Mouse (Mus musculus) embryonic facial prominence, embryonic 12.5 days (tissue): ENCODE data around the gene Ptprs. TPM values are rescaled to one million over a fixed set of nuclear protein-coding genes. Genes with fewer than 3 reads are reported as not detected.

ENCODE experiments used
- ATAC-seq: fragments of 200-750 bp; cut with Nextera tagmentation; 2 replicates; pipeline ENCODE4 v1.8.0; 2017; ENCODE audit not compliant: insufficient number of reproducible peaks, insufficient read depth, low FRiP score, low TSS enrichment
- H3K27ac ChIP-seq: fragments of 300-500 bp; sonication (generic); 2 replicates; pipeline ENCODE4 v1.5.1; 2016; ENCODE audit warnings: mild to moderate bottlenecking
- H3K27me3 ChIP-seq: fragments of 300-500 bp; sonication (generic); 2 replicates; pipeline ENCODE4 v1.6.1; 2016; ENCODE audit warnings: mild to moderate bottlenecking, moderate library complexity
- H3K36me3 ChIP-seq: fragments of 300-500 bp; sonication (generic); 2 replicates; pipeline ENCODE4 v1.6.1; 2016; ENCODE audit warnings: mild to moderate bottlenecking
- H3K4me1 ChIP-seq: fragments of 300-500 bp; sonication (generic); 2 replicates; pipeline ENCODE4 v1.6.1; 2016
- H3K4me2 ChIP-seq: fragments of 300-500 bp; sonication (generic); replicated peaks from 2 replicates; pipeline ENCODE4 v1.6.1; 2016; ENCODE audit warnings: mild to moderate bottlenecking, moderate library complexity
- H3K4me3 ChIP-seq: fragments of 300-500 bp; sonication (generic); 2 replicates; pipeline ENCODE4 v1.5.1; 2016; ENCODE audit warnings: mild to moderate bottlenecking
- H3K9ac ChIP-seq: fragments of 300-500 bp; sonication (generic); 2 replicates; pipeline ENCODE4 v1.6.1; 2016; ENCODE audit warnings: mild to moderate bottlenecking, moderate library complexity
- H3K9me3 ChIP-seq: fragments of 300-500 bp; sonication (generic); 2 replicates; pipeline ENCODE4 v1.6.1; 2016; ENCODE audit warnings: mild to moderate bottlenecking, moderate library complexity
- WGBS: fragments of 180-500 bp; shearing (Covaris S2); methylation state at CpG from one replicate; pipeline ENCODE4 v1.1.7; 2016; 5-methylcytosine and 5-hydroxymethylcytosine counted together
- polyA plus RNA-seq: library from polyadenylated mRNA; unstranded; fragments of >200 nt; fragmentation: Nextera tagmentation; extraction: Ambion mirVana; gene quantifications from 2 replicates; pipeline ENCODE4 v1.2.1, GENCODE M21; 2016

Gene Ptprs
- 158 and 167 TPM in 2 replicates for polyA plus RNA-seq

DNA sequence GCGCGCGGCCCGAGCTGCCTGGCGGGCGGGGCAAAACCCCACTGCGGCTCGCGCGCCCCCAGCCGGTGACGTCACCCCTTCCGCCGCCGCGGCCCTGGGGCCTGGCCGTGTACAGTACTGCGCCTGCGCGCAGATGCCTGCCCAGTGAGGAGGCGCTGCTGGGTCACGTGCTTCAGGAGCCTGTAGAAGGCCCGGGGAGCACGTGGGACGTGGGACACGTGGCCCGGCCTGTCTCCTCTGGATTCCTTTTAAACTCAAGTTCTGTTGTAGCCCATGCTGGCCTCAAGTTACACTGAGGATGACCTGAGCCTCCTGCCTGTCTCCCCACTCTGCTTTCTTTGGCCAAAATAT, at the start of gene Ptprs:
Gene Ptprs, minus strand, starts transcription at position 82 of the 351 bp plus-strand sequence.
- peaks cover 41% of the 10 kb centered on the region for H3K27me3 ChIP-seq
- H3K9me3 ChIP-seq, result no peaks in the 10 kb centered on the region
- H3K4me3 ChIP-seq, result peak within 1 kb of the TSS; percentile 87
- H3K4me2 ChIP-seq, result peak within 1 kb of the TSS; percentile 97
- peaks cover 34% of the 10 kb centered on the region for H3K4me1 ChIP-seq
- no peaks in the 10 kb centered on the region for H3K36me3 ChIP-seq
- 0% methylated on average over 27 of the region's 27 CpGs for WGBS
- peak within 1 kb of the TSS; percentile 87 for H3K9ac ChIP-seq
- peak within 1 kb of the TSS; percentile 84 for H3K27ac ChIP-seq
- peak; percentile 63 for ATAC-seq

DNA sequence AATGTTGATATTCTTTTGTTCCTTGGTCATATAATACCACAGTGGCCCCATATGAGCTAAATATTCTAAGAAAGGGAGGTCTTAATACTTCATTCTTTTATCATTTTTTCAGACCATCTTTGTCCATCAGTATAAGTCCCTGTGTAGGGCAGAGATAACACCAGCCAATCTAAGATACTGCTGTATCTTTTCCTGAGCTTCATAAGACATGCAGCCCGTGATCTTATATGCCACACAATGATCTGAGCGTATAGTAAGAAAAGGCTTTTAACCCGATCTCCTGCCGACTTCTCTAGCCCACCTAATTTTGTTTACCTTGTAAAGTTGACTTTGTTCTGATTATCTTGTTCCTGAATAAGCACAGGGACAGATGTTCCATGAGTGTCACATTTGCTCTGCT, 48.7 kb upstream of the Ptprs start:
- Histone ChIP-seq H3K4me3 (no peak overlapping the region), H3K9me3 (no peaks in the 10 kb centered on the region), H3K27ac (no peak overlapping the region), H3K9ac (no peak overlapping the region), H3K4me1 (no peaks in the 10 kb centered on the region), H3K27me3 (no peaks in the 10 kb centered on the region; the same call in 1 of the 2 replicates), H3K4me2 (no peak overlapping the region), H3K36me3 (no peaks in the 10 kb centered on the region)
- WGBS, result 70% methylated on average over 4 of the region's 4 CpGs
- ATAC-seq, result no peak

DNA sequence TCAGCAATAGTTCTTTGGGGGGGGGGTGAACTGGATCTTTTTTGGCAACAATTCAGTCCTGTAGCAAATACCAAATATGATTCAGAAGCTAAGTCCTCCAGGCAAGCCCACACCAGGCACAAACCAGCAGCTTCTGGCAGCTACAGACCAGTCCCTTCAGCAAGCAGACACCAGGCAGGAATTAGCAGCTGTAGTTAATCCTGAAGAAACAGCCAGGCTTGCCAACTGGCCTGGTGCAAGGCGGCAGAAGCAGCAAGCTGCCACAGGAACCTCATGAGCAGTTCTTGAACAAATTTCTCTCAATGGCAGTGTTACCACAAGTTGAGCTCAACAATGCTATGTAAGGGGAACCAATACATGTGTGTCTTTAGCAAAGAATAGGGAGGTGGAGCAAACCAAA, 46.5 kb upstream of the Ptprs start:
- no peaks in the 10 kb centered on the region for H3K4me1 ChIP-seq
- ATAC-seq, result no peak
- no peaks in the 10 kb centered on the region; the same call in 1 of the 2 replicates for H3K27me3 ChIP-seq
- no peak overlapping the region for H3K4me2 ChIP-seq
- no peak overlapping the region for H3K4me3 ChIP-seq
- H3K27ac ChIP-seq, result no peak overlapping the region
- H3K36me3 ChIP-seq, result no peaks in the 10 kb centered on the region
- H3K9ac ChIP-seq, result no peak overlapping the region
- no peaks in the 10 kb centered on the region for H3K9me3 ChIP-seq
- 48% methylated on average over 1 of the region's 1 CpGs for WGBS

DNA sequence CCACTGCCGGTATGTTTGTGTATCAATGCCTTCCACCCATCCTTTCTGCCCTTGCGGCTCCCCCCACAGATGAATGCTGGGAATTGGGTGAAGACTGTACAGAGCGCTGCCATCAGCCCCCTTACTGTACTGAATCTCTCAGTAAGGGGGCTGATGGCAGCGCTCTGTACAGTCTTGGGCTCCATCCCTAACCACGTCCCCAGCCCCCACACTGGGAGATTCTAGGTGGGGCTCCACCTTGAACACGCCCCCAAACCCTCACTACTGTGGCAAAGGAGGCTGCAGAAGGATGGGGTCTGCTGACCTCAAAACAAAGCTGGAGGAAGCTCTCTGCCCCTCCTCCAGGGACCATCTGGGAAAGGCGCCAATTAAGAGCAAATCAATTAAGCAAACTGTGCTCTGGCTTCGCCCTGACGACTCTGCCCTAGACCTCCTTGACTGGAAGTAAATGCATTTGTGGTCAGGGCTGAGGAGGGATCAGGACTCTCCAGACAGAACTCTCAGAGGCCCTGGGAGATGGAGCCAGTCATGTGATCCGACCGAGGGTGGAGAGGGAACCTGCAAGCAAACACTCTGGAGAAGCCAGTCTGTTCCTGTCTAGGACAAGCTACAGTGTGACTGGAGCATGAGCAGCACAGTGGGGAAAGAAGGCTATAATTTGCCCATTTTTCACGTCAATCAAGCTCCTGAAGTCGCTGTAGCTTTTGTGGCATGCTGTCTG, 39.6 kb upstream of the Ptprs start:
- Histone ChIP-seq H3K4me1 (peaks cover 20% of the 10 kb centered on the region), H3K9me3 (no peaks in the 10 kb centered on the region), H3K4me2 (peak overlapping the region; percentile 38), H3K27ac (peak overlapping the region; percentile 54; the same call in 1 of the 2 replicates), H3K4me3 (no peak overlapping the region), H3K36me3 (no peaks in the 10 kb centered on the region), H3K27me3 (peaks cover 46% of the 10 kb centered on the region), H3K9ac (0 out of 2 replicates have a peak overlapping the region, but pooled peaks have one; percentile 12)
- peak; percentile 75 for ATAC-seq
- 10% methylated on average over 13 of the region's 13 CpGs for WGBS

DNA sequence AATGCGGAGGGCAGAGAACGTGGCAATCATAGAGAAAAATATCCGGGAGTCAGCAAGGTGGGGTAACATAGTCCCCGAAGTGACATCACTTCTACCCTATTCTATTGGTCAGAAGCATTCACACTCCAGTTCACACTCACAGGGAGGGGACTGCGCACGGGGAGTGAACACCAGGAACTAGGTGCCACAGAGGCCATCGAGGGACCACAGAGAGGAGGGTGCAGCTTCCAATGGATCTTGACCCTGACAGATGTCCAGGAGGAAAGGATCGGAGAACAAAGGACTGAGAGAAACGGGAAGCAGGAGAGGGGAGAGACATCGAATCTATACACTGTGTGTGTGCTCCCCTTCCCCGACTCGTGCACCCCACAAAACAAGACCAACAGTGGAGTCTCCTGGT, 38.6 kb upstream of the Ptprs start:
- H3K4me2 ChIP-seq, result no peak overlapping the region
- ATAC-seq, result no peak
- 52% methylated on average over 12 of the region's 12 CpGs for WGBS
- peaks cover 22% of the 10 kb centered on the region for H3K4me1 ChIP-seq
- no peak overlapping the region for H3K9ac ChIP-seq
- no peak overlapping the region for H3K4me3 ChIP-seq
- H3K9me3 ChIP-seq, result no peaks in the 10 kb centered on the region
- H3K27ac ChIP-seq, result no peak overlapping the region
- peaks cover 55% of the 10 kb centered on the region for H3K27me3 ChIP-seq
- H3K36me3 ChIP-seq, result no peaks in the 10 kb centered on the region

DNA sequence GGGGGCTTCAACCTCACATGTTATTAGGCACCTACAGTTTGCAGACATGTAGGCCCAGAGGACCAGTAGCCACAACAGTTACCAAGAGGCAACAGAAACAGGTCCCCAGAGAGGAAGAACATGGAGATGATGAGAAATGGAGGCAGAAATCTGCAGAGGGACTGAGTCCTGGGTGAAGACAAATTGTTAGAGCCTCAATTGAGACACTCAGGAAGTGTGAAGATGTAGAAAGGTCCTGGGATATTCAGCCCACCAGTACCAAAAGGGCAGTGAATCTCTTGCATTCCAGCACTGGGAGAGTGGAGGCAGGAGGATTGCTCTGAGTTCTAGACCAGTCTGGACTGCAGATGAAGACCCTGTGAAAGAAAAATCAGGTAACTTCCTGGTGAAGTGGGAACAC, 38.0 kb upstream of the Ptprs start:
- Histone ChIP-seq H3K36me3 (no peaks in the 10 kb centered on the region), H3K27me3 (peaks cover 61% of the 10 kb centered on the region), H3K4me2 (no peak overlapping the region), H3K4me3 (no peak overlapping the region), H3K4me1 (peaks cover 28% of the 10 kb centered on the region), H3K9me3 (no peaks in the 10 kb centered on the region), H3K27ac (no peak overlapping the region), H3K9ac (no peak overlapping the region)
- ATAC-seq, result no peak

DNA sequence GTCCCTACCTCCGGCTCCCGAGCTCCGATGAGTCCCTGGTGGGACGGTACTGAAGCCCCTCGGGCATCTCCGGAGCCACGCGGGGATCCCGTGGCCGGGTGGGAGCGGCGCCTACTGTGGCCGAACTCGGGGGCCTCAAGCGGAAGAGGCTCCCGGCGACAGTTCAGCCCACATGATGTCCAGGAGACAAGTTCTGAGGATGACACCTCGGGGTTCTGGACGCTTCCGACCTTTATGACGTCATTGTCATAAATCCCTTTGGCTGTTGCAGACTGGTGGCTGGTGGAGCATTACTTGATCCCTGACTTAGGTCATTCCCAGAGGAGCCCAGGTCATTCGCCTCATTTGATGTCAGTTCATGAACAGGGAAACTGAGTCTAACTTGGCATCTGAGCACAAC, 36.0 kb upstream of the Ptprs start, which contains the start of gene Znrf4:
Gene Znrf4, minus strand, starts transcription at position 122 of the 400 bp plus-strand sequence.
- WGBS, result 62% methylated on average over 22 of the region's 22 CpGs
- H3K9me3 ChIP-seq, result no peaks in the 10 kb centered on the region
- H3K9ac ChIP-seq, result no peak within 1 kb of the TSS
- ATAC-seq, result no peak
- H3K36me3 ChIP-seq, result no peaks in the 10 kb centered on the region
- H3K4me2 ChIP-seq, result peak within 1 kb of the TSS; percentile 39
- H3K27me3 ChIP-seq, result peaks cover 71% of the 10 kb centered on the region
- peaks cover 29% of the 10 kb centered on the region for H3K4me1 ChIP-seq
- H3K27ac ChIP-seq, result no peak within 1 kb of the TSS
- H3K4me3 ChIP-seq, result peak within 1 kb of the TSS; percentile 26

DNA sequence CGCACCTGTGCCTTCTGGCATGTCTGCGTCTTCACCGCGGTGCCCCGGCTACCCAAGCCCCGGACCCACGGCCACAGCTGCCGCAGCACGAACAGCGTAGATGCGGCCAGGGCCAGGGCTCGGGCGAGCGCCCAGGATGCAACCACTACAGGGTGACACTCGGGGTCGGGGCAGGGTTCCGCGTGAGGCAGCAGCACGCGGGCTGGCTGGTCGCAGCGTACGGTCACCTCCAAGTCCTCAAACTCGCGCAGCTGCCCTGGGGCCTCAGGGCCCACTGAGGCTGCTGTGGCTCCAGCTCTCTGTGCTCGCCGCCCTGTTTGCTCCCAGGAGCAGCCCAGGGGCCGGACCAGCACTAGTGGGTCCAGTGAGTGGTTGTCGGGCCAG, 35.4 kb upstream of the Ptprs start:
- ATAC-seq, result no peak
- WGBS, result 28% methylated on average over 29 of the region's 29 CpGs
- no peaks in the 10 kb centered on the region for H3K9me3 ChIP-seq
- peaks cover 35% of the 10 kb centered on the region for H3K4me1 ChIP-seq
- peaks cover 71% of the 10 kb centered on the region for H3K27me3 ChIP-seq
- H3K9ac ChIP-seq, result no peak overlapping the region
- H3K27ac ChIP-seq, result no peak overlapping the region
- peak overlapping the region; percentile 26 for H3K4me3 ChIP-seq
- H3K4me2 ChIP-seq, result peak overlapping the region; percentile 39
- H3K36me3 ChIP-seq, result no peaks in the 10 kb centered on the region

DNA sequence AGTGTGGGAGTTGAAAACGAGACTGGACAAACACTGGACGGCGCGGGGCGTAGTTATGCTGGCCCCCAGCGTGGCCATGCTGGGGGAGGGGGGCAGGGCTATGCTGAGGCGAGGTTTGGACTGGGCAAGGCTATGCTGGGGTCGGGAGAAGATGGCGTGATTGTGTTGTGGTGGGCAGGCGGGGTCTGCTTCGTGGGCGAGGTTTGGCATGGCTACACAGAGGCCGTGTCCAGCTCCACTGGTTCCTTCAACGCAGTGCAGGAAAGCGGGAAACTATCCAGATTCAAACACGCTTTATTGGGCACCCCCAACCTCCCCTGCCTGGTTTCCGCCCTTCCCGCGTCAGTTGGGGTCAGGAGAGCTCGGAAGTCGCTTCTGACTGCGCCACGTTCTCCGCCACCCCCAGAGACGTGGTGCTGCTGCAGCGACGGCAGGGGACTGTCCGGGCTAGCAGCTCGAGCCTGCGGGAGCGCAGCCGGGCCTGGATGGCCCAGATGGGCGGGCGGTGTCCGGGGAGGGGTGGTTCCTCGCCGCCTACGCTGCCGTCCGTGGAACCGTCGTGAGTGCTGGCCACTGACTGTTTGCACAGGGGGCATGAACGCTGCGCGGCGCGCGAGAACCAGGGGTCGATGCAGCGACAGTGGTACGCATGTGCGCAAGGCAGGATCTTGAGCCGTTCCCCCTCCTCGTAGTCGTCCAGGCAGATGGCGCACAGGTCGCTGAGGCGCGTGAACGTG, 34.9 kb upstream of the Ptprs start:
- no peak overlapping the region for H3K9ac ChIP-seq
- WGBS, result 8% methylated on average over 55 of the region's 60 CpGs
- H3K27ac ChIP-seq, result no peak overlapping the region
- peak overlapping the region; percentile 39 for H3K4me2 ChIP-seq
- no peaks in the 10 kb centered on the region for H3K9me3 ChIP-seq
- H3K4me1 ChIP-seq, result peaks cover 34% of the 10 kb centered on the region
- no peak for ATAC-seq
- H3K4me3 ChIP-seq, result peak overlapping the region; percentile 26
- H3K36me3 ChIP-seq, result no peaks in the 10 kb centered on the region
- peaks cover 71% of the 10 kb centered on the region for H3K27me3 ChIP-seq

DNA sequence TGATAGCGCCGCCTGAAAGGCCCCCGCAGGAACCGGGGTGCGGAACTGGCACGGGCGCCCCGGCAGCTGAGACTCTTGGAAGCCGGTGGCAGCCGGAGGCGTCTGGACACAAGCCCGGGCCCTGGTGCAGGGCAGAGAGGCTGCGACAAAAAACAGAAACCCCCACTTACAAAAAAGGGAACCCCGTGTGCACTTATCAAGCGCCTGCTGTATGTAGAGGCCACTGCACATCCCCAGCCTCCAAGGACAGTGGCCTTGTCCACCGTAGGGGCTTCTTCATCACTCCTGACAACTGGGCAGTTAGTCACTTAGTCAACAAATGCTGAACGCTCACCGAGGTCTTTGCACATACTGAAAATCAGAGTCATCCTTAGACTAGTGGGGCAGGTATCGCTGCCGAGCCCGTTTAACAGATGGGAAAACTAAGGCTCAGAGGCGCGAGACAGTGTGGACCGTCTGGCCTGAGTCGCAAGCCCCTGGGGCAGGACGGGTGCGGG, 34.2 kb upstream of the Ptprs start:
- no peaks in the 10 kb centered on the region for H3K36me3 ChIP-seq
- 0 out of 2 replicates have a peak overlapping the region, but pooled peaks have one; percentile 26 for H3K4me3 ChIP-seq
- no peak overlapping the region for H3K27ac ChIP-seq
- H3K4me1 ChIP-seq, result peaks cover 28% of the 10 kb centered on the region
- WGBS, result 27% methylated on average over 27 of the region's 27 CpGs
- H3K9me3 ChIP-seq, result no peaks in the 10 kb centered on the region
- ATAC-seq, result no peak
- H3K9ac ChIP-seq, result no peak overlapping the region; the same call in 1 of the 2 replicates
- H3K27me3 ChIP-seq, result peaks cover 68% of the 10 kb centered on the region
- peak overlapping the region; percentile 39; the same call in 1 of the 2 replicates for H3K4me2 ChIP-seq

DNA sequence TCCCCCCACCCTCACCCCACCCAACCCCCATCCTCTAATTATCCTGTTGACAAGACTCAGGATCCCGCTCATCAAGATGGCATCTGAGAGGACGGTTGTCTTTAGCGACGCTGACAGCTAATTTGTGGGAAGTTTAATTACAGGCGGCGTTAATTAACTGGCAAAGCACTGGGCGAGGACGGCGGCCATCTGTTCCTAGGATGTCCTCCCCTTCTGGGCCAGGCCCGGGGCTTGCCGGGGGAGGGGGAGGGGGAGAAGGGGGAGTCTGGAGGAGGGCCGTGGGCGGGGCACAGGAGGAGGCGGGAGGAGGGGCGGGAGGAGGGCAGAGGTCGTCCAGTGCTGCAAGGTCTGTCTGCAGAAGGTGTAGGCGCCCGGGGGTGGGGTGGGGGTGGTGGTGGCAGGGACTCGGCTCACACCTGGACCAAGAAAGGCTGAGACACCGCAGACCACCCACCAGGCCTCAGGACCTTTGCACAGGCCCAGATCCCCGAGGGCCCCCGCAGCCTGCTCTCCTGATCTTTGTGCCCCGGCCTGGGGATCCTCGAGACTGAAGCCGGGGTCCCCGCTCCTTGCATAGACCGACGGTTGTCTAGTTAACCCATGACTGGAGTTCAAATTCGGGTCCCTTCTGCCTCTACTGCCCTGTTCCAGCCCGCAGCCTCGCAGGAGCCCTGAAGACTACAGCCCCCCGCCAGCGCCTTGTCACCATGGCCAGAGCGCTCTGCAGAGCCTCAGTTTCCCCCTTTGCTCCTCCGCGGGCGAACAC, 33.6 kb upstream of the Ptprs start:
- Histone ChIP-seq H3K9me3 (no peaks in the 10 kb centered on the region), H3K27ac (no peak overlapping the region), H3K9ac (no peak overlapping the region; the same call in 1 of the 2 replicates), H3K36me3 (no peaks in the 10 kb centered on the region), H3K4me3 (no peak overlapping the region), H3K4me2 (peak overlapping the region; percentile 17), H3K27me3 (peaks cover 63% of the 10 kb centered on the region), H3K4me1 (peaks cover 24% of the 10 kb centered on the region)
- ATAC-seq, result no peak
- WGBS, result 5% methylated on average over 30 of the region's 37 CpGs
